Mouse (Mus musculus) kidney, adult 2 months (tissue): Measurements from ENCODE around the gene Ttc6.

Experiments used
- CTCF ChIP-seq: fragments of 200-500 bp; conservative IDR thresholded peaks from 2 replicates; pipeline ENCODE4 v1.5.1; 2011; ENCODE audit warnings: low read depth, mild to moderate bottlenecking, control low read depth, low read length, moderate library complexity, mixed read lengths; ENCODE audit not compliant: insufficient read depth, insufficient read length
- POLR2A ChIP-seq: fragments of 200-500 bp; IDR thresholded peaks from one replicate; pipeline ENCODE4 v1.6.1; 2011; ENCODE audit warnings: low read depth, low read length, control low read depth

DNA sequence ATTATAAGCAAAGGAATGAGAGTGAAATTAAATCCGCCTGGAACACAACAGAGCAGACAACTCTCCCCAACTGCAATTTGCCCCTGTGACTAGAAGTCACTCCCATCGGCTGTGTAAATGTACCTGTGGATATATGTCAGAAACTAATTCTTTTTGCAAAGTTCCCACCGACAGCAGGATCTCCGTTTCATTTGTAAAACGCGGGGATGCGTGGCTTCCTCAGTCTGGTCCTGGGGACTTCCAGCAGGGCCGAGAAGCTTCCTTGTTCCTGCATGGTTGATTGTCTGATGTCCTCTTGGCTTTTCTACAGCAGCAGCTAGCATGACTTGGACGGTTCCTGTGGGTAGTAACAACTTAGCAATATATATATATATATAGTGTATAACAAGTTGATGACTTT, 16.0 kb upstream of the Ttc6 start:
- TF ChIP-seq CTCF = no peak
- TF ChIP-seq POLR2A = no peak
